Comparison of ENCODE assay signal across 9 mouse cellular contexts in genomic region chr17:55813642-55814041, GRCm38 (mm10).
A peak's percentile ranks its signal among the peaks of the same experiment; 100 is the strongest.
DNase-seq lines count a peak whose midpoint lies in the region; ATAC-seq and TF ChIP-seq lines count a peak whose summit lies in the region.
"Had no signal": no experiment of that assay in that cellular context is flagged by ENCODE, and none has a peak within 500 bp of the region (broad histone marks: within the 10 kb centered on the region; RNA-seq: fewer than 3 reads in every experiment).

No protein-coding gene starts in this region.

- no peaks in the 10 kb centered on the region for H3K4me1 ChIP-seq in liver, postnatal 0 days (ENCODE audit: insufficient read depth)
- H3K4me1 ChIP-seq in liver, embryonic 12.5 days: no peaks in the 10 kb centered on the region
- H3K4me1 ChIP-seq: heart, embryonic 13.5 days had no signal

- H3K36me3 ChIP-seq in liver, postnatal 0 days (replicated peaks; ENCODE audit: insufficient read depth, low read length): no peaks in the 10 kb centered on the region
- no peaks in the 10 kb centered on the region for H3K36me3 ChIP-seq in liver, embryonic 12.5 days
- H3K36me3 ChIP-seq: heart, embryonic 13.5 days had no signal

- no peak overlapping the region for H3K9ac ChIP-seq in liver, postnatal 0 days (replicated peaks)
- H3K9ac ChIP-seq in liver, embryonic 12.5 days: no peak overlapping the region
- H3K9ac ChIP-seq: heart, embryonic 13.5 days had no signal

- no peak for ATAC-seq in liver, postnatal 0 days
- no peak for ATAC-seq in liver, embryonic 12.5 days
- peak; percentile 56; the same call in 1 of the 2 replicates for ATAC-seq in neutrophil, adult 5-6 weeks (ENCODE audit: extremely low read depth, insufficient number of reproducible peaks, low FRiP score, poor library complexity, severe bottlenecking)

- no peak overlapping the region for H3K4me2 ChIP-seq in liver, postnatal 0 days (ENCODE audit: low read depth, low read length)
- H3K4me2 ChIP-seq in liver, embryonic 12.5 days: no peak overlapping the region
- H3K4me2 ChIP-seq: heart, embryonic 13.5 days had no signal

- no peaks in the 10 kb centered on the region for H3K27me3 ChIP-seq in liver, postnatal 0 days (ENCODE audit: insufficient read depth, low read length)
- no peaks in the 10 kb centered on the region for H3K27me3 ChIP-seq in liver, embryonic 12.5 days (replicated peaks)
- H3K27me3 ChIP-seq: heart, embryonic 13.5 days had no signal

- DNase-seq in cerebellum, postnatal 14 days: peak; percentile 1 to 3
- DNase-seq in cerebellum, adult 18-20 months: no peak
- DNase-seq in liver, postnatal 0 days: no peak
- peak; percentile 1 for DNase-seq in brain, embryonic 14.5 days (ENCODE audit: low read depth)
- DNase-seq in right cerebral cortex, postnatal 10 days (ENCODE audit: low spot score in 2 of 2): no peak
- no peak for DNase-seq in urinary bladder, postnatal 10 days (ENCODE audit: low spot score)

- H3K27ac ChIP-seq in liver, postnatal 0 days (ENCODE audit: low read depth): no peak overlapping the region
- H3K27ac ChIP-seq in liver, embryonic 12.5 days: no peak overlapping the region
- H3K27ac ChIP-seq: heart, embryonic 13.5 days had no signal

- no peaks in the 10 kb centered on the region for H3K9me3 ChIP-seq in liver, postnatal 0 days (ENCODE audit: low read length)
- H3K9me3 ChIP-seq in liver, embryonic 12.5 days (replicated peaks): no peaks in the 10 kb centered on the region
- H3K9me3 ChIP-seq: heart, embryonic 13.5 days had no signal

- no peak for TF ChIP-seq EP300 in liver, postnatal 0 days (IDR thresholded peaks at IDR 0.05; ENCODE audit: low read depth)

- H3K4me3 ChIP-seq in liver, postnatal 0 days (ENCODE audit: low read depth, low read length): no peak overlapping the region
- H3K4me3 ChIP-seq in liver, embryonic 12.5 days: no peak overlapping the region
- H3K4me3 ChIP-seq: heart, embryonic 13.5 days had no signal

- no peak for TF ChIP-seq POLR2A in brain, embryonic 14.5 days (IDR thresholded peaks at IDR 0.05; ENCODE audit: borderline replicate concordance, extremely low read depth, insufficient read depth, insufficient read length, poor library complexity, severe bottlenecking)

- TF ChIP-seq CTCF in liver, postnatal 0 days (IDR thresholded peaks at IDR 0.05; ENCODE audit: low read depth): peak; percentile 37
- TF ChIP-seq CTCF in brain, embryonic 14.5 days (IDR thresholded peaks at IDR 0.05; ENCODE audit: borderline replicate concordance, extremely low read depth, insufficient read depth, insufficient read length): peak; percentile 35; the same call in 1 of the 2 replicates

Comparison
In these comparisons a context has a peak if more than half of its experiments do, and no peak if none do; other contexts are left out.
1. DNase-seq: peak in cerebellum, postnatal 14 days (2 of 2) and brain, embryonic 14.5 days (single experiment); none in cerebellum, adult 18-20 months (0 of 2), liver, postnatal 0 days (single experiment), right cerebral cortex, postnatal 10 days (0 of 2) and urinary bladder, postnatal 10 days (single experiment).